Mouse (Mus musculus) retina, adult 2 months (tissue): ENCODE results near the gene Prss32.

ENCODE experiments used
- DNase-seq: peaks from one replicate; pipeline ENCODE4 v3.0.0-alpha.2; 2012; ENCODE audit warnings: low read depth, low spot score

Prss32 gene

DNA sequence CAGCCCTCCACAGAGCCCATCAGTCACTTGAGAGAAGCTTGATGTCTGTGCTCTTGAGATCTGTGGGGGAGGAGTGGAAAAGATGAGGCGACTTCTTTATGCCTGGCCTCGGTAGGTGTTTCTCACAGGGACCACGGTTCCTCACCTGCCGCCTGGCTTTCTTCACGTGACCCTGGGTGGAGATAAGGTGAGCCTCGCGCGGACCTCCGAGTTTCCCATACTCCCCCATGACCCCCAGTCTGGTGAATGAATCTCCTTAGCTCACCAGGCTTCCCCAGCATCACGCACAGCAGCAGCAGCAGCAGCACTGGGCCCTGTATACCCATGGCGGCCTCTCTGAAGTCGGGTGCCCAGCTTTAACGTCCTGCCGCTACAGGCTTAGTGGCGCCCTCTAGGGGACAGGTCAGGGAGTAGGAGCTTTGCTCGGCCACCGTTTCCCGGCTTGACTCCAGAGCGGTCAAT lies at the start of gene Prss32, which contains the start of gene Prss41:
Gene Prss32, plus strand, starts transcription at position 44 of the 462 bp plus-strand sequence.
Gene Prss41, minus strand, starts transcription at position 361 of the 462 bp plus-strand sequence.
- no peak for DNase-seq

DNA sequence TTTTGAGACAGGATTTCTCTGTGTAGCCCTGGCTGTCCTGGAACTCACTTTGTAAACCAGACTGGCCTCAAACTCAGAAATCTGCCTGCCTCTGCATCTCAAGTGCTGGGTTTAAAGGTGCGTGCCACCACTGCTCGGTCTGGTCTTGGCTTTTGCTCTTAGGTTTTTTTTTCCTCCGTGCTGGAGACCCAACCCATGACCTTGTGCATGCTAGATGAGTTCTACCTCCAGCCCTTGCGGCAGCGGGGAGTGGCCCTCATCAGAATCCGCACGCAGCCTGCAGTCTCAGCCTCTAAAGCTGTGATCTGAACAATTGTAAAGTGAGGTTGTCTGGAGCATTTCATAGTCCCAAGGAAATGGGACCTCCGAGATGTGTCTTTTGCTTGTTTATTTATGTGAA lies 48.3 kb upstream of the Prss32 start:
- DNase-seq, result no peak

DNA sequence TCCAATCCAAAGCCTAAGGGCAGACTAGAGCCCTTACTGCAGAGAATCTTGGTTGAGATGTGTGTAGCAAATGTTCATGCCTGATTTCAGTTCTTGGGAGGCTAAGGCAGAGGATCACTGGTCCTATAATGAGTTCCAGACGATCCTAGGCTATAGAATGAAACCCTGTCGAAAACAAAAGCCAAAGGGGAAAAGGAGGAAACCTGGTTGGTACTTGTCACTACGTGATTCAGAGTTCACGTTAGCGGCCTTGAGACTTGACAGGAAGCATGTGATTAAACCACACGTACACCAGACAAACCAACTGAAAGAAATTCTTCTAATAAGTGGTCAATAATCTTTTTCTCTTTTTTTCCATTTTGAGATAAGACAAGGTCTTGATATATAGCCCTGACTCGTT lies 46.3 kb upstream of the Prss32 start:
- no peak for DNase-seq

DNA sequence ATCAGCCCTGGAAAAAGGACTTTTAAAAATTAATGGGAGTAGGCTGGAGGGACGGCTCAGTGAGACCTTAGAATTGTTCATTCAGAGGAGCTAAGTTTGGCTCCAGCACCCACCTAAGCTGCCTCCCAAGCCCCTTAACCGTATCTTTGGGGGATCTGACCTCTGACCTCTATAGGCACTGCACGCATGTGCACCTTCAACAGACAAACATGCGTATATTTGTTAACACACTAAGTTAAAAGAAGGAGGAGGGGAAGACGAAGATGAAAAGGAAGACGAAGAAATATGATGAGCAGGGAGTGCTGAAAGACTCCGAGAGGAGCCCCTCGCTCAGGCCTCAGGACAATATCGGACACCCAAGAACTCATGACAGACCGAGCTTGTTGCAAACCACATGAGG lies 42.0 kb upstream of the Prss32 start:
- no peak for DNase-seq

DNA sequence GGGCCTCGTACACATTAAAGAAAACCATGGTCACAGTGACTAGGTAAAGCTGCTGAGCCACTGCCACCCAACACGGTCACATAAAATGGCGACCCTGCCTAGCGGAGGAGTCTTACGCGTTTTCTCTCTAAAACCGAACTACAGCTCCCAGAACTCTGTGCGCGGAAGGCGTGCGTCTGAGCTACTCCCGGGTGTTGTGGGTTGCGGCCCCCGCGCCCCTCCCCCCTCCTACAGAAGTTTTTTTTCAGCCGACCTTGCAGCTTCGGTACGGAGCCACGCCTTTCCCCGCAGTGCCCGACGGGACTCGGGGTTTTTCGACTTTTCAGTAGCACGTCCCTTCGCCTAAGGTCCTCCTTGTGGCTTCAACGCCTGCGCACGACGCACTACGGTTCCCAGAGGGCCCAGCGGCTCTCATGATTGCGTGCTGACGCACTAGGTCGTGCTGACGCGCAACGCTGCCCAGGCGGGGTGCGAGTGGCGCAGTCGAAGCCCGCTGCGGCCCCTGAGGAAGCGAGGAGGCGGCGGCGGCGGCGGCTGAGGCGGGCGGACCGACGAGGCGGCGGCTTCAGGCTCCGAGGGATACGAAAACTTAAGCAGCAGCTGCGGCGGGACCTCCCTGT lies 40.8 kb upstream of the Prss32 start:
- peak; percentile 96 for DNase-seq

DNA sequence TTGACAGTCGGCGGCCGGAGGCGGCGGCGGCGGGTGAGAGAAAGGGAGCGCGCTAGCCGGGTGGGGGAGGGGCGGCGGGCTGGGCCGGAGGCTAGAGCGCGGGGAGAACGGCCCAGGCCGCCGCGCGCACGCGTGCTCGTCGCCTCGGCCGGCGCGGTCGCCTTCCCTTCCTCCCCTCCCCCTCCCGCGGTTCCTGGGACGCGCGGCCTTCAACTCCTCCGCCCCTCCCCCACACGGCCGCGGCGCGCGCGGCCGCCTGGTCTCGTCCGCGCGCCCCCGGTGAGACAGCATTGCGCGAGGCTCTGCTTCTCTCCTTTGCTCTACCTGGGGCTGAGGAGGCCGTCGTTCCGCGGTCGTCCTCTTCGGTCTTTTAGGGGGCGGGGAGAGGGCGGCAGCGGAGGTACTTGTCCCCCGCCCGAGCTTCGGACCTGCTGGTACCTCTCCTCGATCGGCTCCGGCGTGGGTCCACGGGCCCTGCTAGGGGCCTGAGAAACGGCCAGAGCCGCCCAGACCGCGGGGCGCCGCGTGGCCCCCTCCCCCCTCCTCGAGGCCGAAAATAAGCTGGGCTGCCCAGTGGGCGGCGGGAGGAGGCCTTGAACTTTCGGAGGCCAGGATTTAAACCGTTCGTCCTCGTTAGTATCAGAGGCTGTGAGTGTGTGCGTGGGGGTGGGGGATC lies 40.2 kb upstream of the Prss32 start:
- DNase-seq, result peak; percentile 57

DNA sequence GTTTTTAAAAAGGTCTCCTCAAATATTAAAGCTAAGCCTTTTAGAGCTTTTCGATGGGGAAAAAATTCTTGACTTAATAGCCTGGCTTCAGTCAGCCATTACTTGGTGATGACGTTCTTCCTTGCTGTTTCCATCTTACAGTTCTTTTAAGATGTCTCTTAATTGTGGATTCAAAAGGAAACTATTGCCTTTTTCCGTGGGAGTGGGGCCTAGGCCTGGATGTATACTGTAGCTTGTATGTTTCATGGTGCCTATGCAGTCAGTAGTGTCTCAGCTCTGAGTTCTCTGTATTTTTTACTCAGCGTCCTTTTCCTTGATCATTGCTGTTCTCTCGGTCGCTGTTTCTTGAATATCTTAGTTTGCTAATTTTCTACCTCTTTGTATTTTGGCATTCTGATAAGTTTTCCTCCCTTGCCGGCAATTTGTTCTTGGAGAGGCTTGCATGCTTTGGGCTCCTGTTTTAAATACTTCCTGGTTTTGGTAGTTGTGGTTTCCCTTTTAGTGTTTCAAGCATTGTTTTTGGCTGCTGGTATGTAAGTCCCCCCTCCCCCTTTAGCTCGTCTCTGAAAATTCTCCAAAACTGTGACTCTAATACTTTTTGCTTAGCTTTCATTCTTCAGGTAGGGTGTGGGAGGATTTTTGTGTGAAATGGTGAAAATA lies 39.1 kb upstream of the Prss32 start:
- DNase-seq, result no peak

DNA sequence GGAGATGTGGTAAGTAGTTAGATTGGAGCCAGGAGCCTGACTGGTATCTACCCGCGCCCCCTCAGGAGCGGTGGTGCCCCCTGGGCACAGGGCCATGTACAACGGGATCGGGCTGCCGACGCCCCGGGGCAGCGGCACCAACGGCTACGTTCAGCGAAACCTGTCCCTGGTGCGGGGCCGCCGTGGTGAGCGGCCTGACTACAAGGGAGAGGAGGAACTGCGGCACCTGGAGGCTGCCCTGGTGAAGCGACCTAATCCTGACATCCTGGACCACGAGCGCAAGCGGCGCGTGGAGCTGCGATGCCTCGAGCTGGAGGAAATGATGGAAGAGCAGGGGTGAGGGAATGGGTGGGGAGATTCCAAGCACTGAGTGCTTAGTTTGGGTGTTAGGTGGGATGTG lies 36.8 kb upstream of the Prss32 start:
- no peak for DNase-seq

DNA sequence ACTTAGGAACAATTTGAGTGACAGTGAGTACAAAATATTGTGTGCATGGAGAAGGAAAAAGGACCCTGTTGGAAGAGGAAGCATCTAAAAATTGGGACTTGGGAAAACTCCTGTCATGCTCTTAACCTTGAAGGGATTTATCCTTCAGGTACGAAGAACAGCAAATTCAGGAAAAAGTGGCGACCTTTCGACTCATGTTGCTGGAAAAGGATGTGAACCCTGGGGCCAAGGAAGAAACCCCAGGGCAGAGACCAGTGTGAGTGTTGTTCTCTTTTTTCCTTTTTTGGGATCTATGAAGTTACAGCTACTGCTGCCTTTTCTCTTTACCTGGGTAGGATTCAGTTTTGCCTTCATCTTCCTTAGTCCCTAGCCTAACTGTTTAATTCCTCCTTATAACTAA lies 35.7 kb upstream of the Prss32 start:
- DNase-seq, result no peak

DNA sequence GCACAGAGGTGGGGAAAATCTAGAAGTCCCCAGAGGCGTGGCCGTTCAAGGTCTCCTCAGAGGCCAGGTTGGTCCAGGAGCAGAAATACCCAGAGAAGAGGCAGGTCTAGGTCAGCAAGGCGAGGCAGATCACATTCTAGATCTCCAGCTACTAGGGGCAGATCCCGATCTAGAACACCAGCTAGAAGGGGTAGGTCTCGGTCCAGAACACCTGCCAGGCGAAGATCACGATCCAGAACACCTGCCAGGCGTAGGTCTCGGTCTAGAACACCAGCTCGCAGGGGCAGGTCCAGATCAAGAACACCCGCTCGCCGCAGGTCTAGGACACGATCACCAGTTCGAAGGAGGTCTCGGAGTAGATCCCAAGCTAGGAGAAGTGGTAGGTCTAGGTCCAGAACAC lies 28.0 kb upstream of the Prss32 start:
- DNase-seq, result no peak

DNA sequence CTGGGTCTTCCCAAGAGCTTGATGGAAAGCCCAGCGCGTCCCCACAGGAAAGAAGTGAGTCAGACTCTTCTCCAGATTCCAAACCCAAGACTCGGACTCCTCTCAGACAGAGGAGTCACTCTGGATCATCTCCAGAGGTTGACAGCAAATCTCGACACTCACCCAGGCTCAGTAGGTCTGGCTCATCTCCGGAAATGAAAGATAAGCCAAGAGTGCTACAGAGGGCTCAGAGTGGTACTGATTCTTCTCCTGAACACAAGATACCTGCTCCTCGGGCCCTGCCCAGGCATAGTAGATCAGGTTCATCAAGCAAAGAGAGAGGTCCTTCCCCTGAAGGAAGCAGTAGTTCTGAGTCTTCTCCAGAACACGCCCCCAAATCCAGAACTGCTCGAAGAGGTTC lies 25.1 kb upstream of the Prss32 start:
- no peak for DNase-seq

DNA sequence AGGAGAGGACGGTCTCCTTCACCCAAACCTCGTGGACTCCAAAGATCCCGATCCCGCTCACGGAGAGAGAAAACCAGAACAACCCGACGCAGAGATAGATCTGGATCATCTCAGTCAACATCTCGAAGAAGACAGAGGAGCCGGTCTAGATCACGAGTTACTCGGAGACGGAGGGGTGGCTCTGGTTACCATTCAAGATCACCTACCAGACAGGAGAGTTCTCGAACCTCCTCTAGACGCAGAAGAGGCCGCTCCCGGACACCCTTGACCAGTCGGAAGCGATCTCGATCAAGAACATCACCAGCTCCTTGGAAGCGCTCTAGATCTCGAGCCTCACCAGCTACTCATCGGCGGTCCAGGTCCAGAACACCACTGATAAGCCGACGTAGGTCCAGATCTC lies 24.4 kb upstream of the Prss32 start:
- DNase-seq, result no peak

DNA sequence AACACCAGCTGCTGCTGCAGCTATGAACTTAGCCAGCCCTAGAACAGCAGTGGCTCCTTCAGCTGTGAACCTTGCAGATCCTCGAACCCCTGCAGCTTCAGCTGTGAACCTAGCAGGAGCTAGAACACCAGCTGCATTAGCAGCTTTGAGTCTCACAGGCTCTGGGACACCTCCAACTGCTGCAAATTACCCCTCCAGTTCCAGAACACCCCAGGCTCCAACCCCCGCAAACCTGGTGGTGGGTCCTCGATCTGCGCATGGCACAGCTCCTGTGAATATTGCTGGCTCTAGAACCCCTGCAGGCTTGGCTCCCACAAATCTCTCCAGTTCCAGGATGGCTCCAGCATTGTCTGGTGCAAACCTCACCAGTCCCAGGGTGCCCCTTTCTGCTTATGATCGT lies 22.9 kb upstream of the Prss32 start:
- no peak for DNase-seq

DNA sequence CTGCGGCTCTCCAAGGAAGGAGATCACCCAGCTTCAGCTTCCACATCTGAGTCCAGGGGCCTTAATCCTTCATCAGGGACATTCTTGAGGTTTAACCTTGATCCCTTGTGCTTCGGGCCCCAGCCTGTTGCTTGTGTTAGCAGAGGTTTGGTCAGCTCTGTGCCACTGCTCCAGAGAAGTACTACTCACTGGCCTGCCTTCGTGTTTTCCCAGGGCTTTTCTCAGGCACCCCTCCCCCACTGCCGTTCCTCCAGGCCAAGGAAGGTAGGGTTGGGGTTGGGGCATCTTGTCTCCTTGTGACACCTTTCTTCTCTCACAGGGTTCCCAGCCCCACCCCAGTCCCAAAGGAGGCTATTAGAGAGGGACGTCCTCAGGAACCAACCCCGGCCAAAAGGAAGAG lies 21.6 kb upstream of the Prss32 start:
- no peak for DNase-seq

DNA sequence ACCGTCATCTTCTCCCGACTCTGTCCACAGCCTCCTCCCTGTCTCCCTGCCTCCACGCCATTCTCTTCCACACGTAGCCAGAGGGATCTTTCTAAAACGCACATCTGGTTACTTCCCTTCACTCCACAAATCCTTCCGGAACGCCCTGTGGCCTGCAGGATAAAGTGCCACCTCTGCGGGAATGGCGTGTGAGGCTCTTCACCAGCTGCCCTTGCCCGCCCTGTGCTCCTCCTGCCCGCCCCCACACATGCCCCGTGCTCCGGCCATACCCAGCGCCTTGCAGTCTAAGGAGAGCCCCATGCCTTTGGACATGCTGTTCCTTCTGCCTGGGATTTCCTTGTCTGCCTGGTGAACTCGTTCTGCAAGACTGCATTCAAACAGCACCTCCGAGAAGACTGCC lies 20.6 kb upstream of the Prss32 start:
- DNase-seq, result no peak

DNA sequence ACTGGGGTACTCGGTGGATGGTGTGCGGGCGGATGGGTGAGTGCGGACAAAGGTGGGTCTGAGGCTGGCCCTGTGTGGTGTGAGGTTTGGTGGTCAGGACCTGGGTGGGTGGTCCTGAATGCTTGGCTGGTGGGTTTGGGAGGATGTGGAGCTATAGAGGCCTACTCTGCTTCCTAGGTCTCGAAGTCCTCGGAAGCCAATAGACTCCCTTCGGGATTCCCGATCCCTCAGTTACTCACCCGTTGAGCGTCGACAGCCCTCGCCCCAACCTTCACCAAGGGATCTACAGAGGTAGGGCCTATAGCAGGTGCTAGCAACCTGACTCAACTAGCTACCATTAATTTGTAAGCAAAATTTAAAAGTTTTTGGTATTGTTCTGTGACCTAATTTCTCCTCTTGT lies 20.0 kb upstream of the Prss32 start:
- DNase-seq, result no peak

DNA sequence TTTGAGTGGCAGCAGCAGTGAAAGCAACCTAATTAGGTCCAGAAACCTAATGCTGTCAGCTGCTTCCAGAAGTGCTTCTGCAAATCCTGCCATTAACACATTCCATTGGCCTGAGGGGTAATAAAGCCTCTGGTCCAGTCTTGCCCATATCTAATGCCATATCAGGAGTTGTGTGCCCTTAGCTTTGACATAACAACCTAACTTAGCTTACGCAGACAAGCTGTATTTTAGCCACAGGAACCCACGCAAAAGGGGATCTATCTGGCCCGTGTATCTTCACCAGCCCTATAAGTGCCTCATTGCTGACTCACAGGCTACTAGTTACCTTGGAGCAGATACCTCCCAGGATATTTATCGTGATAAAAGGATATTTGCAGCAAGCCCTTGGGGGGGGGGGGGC lies 18.1 kb upstream of the Prss32 start:
- no peak for DNase-seq

DNA sequence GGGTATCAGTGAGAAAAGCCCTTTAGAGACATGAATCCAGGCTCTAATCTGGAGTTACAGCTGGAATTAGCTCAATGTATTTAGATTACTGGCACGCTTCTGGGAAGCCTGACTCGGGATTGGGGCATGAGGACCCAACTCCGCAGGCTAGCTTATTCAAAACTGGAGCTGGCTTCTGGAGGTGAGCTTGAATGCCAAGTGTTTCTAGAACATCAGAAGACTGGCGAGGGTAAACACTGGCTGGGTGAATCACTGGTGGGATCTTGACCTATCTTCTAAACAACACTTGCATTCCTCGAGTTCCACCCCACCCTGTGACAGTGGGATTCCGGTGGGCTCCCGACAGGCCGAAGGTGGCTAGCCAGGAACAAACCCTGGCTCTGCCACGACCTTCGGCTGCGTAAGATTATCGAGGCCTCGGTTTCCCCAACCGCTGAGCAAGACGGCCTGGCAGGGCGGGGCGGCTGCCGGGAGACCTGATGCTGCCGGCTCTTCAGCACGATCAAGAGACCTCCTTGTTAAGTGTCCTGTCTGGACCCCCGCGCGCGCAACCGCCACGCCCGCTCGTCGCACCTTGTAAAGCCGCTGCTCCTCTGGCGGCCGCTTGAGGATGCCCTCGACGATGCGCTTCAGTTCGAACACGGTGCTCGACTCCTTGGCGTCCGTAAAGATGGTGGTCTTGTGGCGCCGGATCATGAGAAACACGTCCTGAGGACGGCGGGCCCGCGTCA lies 15.2 kb upstream of the Prss32 start:
- DNase-seq, result no peak

DNA sequence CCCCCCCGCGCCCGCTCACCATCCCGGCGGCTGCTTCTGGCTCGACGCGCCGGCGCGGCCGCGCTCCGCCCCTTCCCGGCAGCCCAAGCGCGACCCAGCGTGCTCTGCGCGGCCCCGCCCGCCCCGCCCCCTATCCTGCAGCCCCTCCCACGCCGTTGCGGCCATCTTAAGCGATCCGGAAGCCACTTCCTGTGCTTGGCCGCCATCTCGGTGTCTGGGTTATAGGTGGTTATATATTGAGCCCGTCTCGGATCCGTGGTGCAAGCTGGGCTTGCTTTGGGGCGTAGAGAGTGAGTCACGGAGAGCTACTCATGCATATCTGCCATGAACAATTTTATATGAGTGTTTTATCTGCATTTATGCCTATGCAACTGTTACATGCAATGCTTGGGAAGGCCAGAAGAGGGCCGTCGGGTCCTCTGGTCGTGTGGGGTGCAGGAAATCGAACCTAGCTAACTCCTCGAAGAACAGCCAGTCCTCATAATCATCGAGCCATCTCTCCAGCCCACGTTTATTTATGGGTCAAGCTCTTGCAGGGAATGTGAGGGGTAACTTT lies 14.5 kb upstream of the Prss32 start, which contains the start of gene Elob:
Gene Elob, minus strand, starts transcription at position 73 of the 556 bp plus-strand sequence.
- DNase-seq, result peak; percentile 80

DNA sequence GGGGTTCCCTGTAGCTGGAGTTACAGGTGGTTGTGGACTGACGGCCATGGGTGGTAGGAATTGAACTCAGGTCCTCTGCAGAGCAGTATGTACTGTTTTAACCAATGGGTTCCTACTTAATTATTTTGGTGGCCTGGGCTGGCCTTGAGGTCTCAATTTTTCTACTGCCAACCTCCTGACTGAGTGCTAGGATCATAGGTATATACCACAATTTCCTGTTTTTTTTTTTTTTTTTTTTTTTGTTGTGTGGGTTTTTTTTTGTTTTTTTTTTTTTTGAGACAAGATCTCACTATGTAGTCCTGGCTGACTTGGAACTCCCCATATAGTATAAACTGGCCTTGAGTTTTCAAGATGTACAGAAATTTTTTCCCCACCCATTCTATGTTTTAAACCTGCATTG lies 12.5 kb upstream of the Prss32 start:
- DNase-seq, result no peak

DNA sequence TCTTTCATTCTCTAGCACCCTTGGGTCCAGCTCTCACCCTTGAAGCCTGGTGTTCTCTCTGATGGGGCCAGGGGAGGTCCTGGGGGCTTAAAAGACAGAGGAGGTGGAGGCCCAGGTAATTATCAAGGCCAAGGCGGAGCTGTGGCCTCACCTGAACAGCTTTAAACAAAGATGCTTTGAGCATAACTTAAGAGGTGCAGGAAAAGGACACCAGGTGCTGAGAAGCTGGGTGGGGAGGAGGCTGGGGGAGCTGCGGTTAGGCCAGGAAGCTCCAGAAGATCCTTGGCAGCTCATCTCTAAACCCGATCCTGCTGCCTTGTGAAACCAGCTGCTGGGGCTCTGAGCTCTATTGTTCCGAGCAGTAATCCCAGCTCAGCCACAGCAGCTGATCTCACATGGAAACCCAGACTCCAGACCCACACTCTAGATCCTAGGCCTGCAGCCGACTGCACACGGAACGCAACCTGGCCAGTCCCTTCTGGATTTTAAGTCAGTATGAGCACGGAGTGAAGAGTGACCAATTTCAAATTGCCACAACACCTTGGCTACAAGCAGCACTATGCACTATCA lies 7.6 kb upstream of the Prss32 start, which contains the start of gene Prss33:
Gene Prss33, minus strand, starts transcription at position 51 of the 570 bp plus-strand sequence.
- no peak for DNase-seq
